Mouse (Mus musculus) bone marrow, adult 2 months (tissue): ENCODE results near the gene Tmem8.

Experiments
- CTCF ChIP-seq: fragments of 200-500 bp; IDR thresholded peaks from 2 replicates; pipeline ENCODE4 v1.5.1; 2011; ENCODE audit warnings: low read length, control low read depth; ENCODE audit not compliant: control insufficient read depth, insufficient read depth
- POLR2A ChIP-seq: fragments of 200-500 bp; IDR thresholded peaks from 2 replicates; pipeline ENCODE4 v1.6.1; 2011; ENCODE audit warnings: low read depth, mild to moderate bottlenecking, control low read depth, low read length, borderline replicate concordance; ENCODE audit not compliant: control insufficient read depth

DNA sequence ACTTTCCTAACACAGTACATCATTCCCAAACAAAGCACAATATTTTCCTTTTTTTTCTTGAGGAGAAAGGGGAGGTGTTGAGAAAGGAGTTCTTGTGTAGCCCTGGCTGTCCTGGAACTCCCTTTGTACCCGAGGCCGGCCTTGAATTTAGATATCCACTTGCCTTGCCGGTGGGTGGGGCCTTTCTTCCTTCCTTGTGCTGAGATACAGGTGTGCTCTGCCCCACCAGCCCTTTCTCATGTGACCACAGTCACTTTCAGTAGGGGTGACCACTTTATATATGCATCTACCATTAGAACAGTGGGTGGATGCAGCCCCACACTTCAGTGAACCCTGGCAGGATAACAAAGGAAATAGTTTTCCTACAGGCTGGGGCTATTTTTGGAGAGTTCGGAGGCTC is 1.4 kb upstream of the Tmem8 start:
- no peak for TF ChIP-seq CTCF
- TF ChIP-seq POLR2A, result no peak
